Mouse (Mus musculus): ENCODE results near the gene Cyth2.

- TF ChIP-seq TAL1 (IDR thresholded peaks at IDR 0.05; ENCODE audit: low read length), result no peak
- TF ChIP-seq GATA1 (IDR thresholded peaks at IDR 0.05; ENCODE audit: low read length), result no peak
Measured at GRCm38 (mm10) chr7:45770427-45771082, 43.8 kb downstream of the Cyth2 start.
